Mouse (Mus musculus) Muller cell, postnatal 12 days (primary cell): ENCODE results near the gene Trpv1.

Experiments
- DNase-seq: peaks from one replicate; pipeline ENCODE4 v3.0.0-alpha.2; 2015; ENCODE audit errors: inconsistent ontology term

The Trpv1 gene

GRCm38 (mm10) chr11:73235990-73236701 is 2.1 kb downstream of the Trpv1 start:
- DNase-seq = peak; percentile 65

GRCm38 (mm10) chr11:73236731-73237130 is 2.6 kb downstream of the Trpv1 start:
- no peak for DNase-seq

- no peak for DNase-seq
Measured at GRCm38 (mm10) chr11:73242199-73242598, 8.1 kb downstream of the Trpv1 start.

GRCm38 (mm10) chr11:73242777-73243176 is 8.7 kb downstream of the Trpv1 start:
- DNase-seq = no peak

- DNase-seq = no peak
Measured at GRCm38 (mm10) chr11:73257362-73257945, 23.4 kb downstream of the Trpv1 start.

- no peak for DNase-seq
Measured at GRCm38 (mm10) chr11:73258664-73259063, 24.6 kb downstream of the Trpv1 start.

GRCm38 (mm10) chr11:73260457-73260856 is 26.4 kb downstream of the Trpv1 start:
- no peak for DNase-seq

GRCm38 (mm10) chr11:73261385-73261784 is 27.3 kb downstream of the Trpv1 start:
- no peak for DNase-seq

GRCm38 (mm10) chr11:73267267-73267666 is 33.2 kb downstream of the Trpv1 start, which contains the start of gene Trpv3:
Trpv3 (plus strand) TSS chr11:73267388.
- no peak for DNase-seq

- DNase-seq = no peak
Measured at GRCm38 (mm10) chr11:73274821-73275220, 40.7 kb downstream of the Trpv1 start.

GRCm38 (mm10) chr11:73280710-73281109 is 46.6 kb downstream of the Trpv1 start:
- DNase-seq = no peak

GRCm38 (mm10) chr11:73281528-73282027 is 47.5 kb downstream of the Trpv1 start:
- peak; percentile 68 for DNase-seq

- no peak for DNase-seq
Measured at GRCm38 (mm10) chr11:73283369-73283768, 49.3 kb downstream of the Trpv1 start.

- no peak for DNase-seq
Measured at GRCm38 (mm10) chr11:73283926-73284325, 49.8 kb downstream of the Trpv1 start.

- no peak for DNase-seq
Measured at GRCm38 (mm10) chr11:73284351-73284750, 50.3 kb downstream of the Trpv1 start.

GRCm38 (mm10) chr11:73289621-73290020 is 55.5 kb downstream of the Trpv1 start:
- no peak for DNase-seq

GRCm38 (mm10) chr11:73303123-73303522 is 69.0 kb downstream of the Trpv1 start:
- no peak for DNase-seq
